Mouse (Mus musculus) heart, postnatal 0 days (tissue): ENCODE measurements around the gene Pla2g12a.

ENCODE experiments used
- CTCF ChIP-seq: IDR thresholded peaks from 2 replicates; pipeline ENCODE4 v1.5.1; 2016; ENCODE audit warnings: antibody characterized with exemption, control low read depth, low read depth
- EP300 ChIP-seq: IDR thresholded peaks from 2 replicates; pipeline ENCODE4 v1.6.1; 2016; ENCODE audit warnings: antibody characterized with exemption, low read depth

DNA sequence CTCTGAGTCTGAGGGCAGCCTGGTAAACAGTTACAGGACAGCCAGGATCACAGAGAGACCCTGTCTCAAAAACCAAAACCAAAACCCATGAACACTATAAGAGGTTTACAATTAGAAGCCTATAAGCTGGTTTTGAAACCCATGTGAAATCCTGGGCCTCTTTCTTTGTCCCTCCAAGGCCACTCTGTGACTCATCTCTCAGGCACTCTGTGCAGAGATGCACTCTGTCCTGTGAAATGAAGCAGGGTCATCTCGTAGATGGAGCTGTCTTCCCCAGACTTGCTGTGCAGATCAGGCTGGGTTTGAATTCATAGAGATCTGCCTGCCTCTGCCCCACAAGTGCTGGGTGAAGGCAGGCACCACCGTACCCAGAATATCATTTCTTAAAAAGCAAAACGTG lies 39.0 kb downstream of the Pla2g12a start:
- TF ChIP-seq CTCF (no peak), EP300 (no peak)
